Mouse (Mus musculus) lung, postnatal 0 days (tissue): ENCODE measurements around the gene Pald1.

Experiments
- CTCF ChIP-seq: IDR thresholded peaks from 2 replicates; pipeline ENCODE4 v1.5.1; 2016; ENCODE audit warnings: antibody characterized with exemption, mild to moderate bottlenecking
- EP300 ChIP-seq: IDR thresholded peaks from 2 replicates; pipeline ENCODE4 v1.6.1; 2016; ENCODE audit warnings: antibody characterized with exemption, mild to moderate bottlenecking, control low read depth

DNA sequence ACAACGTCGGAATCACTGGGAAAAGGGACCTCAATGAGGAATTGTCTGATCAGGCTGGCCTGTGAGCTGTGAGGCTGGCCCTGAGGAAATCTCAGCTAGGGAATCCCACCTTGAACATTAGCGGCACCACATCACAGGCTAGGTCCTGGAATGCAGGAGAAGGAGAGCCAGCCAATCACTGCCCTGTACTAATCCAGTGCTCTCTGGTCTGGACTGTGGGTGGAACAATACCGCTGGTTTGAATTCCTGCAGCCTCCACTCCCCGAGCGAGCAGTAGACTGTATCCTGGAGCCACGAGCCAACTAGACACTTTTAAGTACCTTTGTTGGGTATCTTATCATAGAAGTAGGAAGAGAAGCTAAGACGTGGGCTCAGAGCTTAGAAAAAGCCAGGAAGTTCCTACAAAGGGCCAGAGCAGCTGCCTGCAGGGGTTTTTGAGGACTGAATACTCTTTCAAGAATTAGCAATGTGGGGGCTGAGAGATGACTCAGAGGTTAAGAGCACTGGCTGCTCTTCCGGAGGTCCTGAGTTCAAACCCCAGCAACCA is 57.5 kb downstream of the Pald1 start:
- TF ChIP-seq CTCF, result no peak
- no peak for TF ChIP-seq EP300
